Mouse (Mus musculus) bone marrow, adult 2 months (tissue): ENCODE measurements around the gene Phf21b.

Source experiments
- CTCF ChIP-seq: fragments of 200-500 bp; IDR thresholded peaks from 2 replicates; pipeline ENCODE4 v1.5.1; 2011; ENCODE audit warnings: low read length, control low read depth; ENCODE audit not compliant: control insufficient read depth, insufficient read depth
- POLR2A ChIP-seq: fragments of 200-500 bp; IDR thresholded peaks from 2 replicates; pipeline ENCODE4 v1.6.1; 2011; ENCODE audit warnings: low read depth, mild to moderate bottlenecking, control low read depth, low read length, borderline replicate concordance; ENCODE audit not compliant: control insufficient read depth

DNA sequence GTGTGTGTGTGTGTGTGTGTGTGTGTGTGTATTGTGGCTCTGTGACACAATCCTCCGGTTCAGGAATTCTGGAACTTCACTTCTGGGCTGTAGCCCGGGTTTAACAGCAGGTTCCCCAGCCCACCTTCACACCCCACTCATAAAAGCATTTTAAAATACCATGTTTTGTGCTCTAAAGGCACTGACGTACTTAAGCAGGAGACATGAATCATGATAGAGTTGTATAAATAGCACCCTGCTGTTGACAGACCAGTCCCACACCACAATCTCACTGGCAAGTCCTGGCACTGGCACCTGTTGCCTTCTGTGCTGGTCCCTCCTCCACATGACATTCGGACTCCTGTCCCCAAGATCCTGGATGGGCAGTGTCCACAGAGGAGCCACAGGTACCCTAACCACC is 18.0 kb upstream of the Phf21b start:
- TF ChIP-seq CTCF = no peak
- TF ChIP-seq POLR2A = no peak
